Mouse (Mus musculus) kidney, postnatal 0 days (tissue): ENCODE results near the gene Ciita. TPM values are rescaled to one million over a fixed set of nuclear protein-coding genes. Genes with fewer than 3 reads are reported as not detected.

ENCODE experiments used
- ATAC-seq: fragments of 200-750 bp; cut with Nextera tagmentation; replicated peaks from 2 replicates; pipeline ENCODE4 v1.8.0; 2017; ENCODE audit warnings: low read depth, moderate number of reproducible peaks, moderate TSS enrichment, moderate library complexity; ENCODE audit not compliant: low FRiP score
- DNase-seq: peaks from one replicate; pipeline ENCODE4 v3.0.0-alpha.2; 2016; ENCODE audit warnings: low spot score
- H3K27ac ChIP-seq: fragments of 300-500 bp; sonication (generic); 2 replicates; pipeline ENCODE4 v1.5.1; 2014; ENCODE audit warnings: mild to moderate bottlenecking
- H3K27me3 ChIP-seq: fragments of 300-500 bp; sonication (generic); 2 replicates; pipeline ENCODE4 v1.6.1; 2014; ENCODE audit warnings: low read length, mixed read lengths; ENCODE audit not compliant: insufficient read depth
- H3K36me3 ChIP-seq: fragments of 300-500 bp; sonication (generic); 2 replicates; pipeline ENCODE4 v1.6.1; 2014; ENCODE audit warnings: low read length, mixed read lengths; ENCODE audit not compliant: insufficient read depth
- H3K4me1 ChIP-seq: fragments of 300-500 bp; sonication (generic); replicated peaks from 2 replicates; pipeline ENCODE4 v1.6.1; 2014; ENCODE audit warnings: antibody characterized with exemption, low read length, mixed read lengths; ENCODE audit not compliant: insufficient read depth
- H3K4me2 ChIP-seq: fragments of 300-500 bp; sonication (generic); 2 replicates; pipeline ENCODE4 v1.6.1; 2014; ENCODE audit warnings: mild to moderate bottlenecking, low read length, moderate library complexity, mixed read lengths
- H3K4me3 ChIP-seq: fragments of 300-500 bp; sonication (generic); replicated peaks from 2 replicates; pipeline ENCODE4 v1.5.1; 2014; ENCODE audit warnings: low read depth, low read length
- H3K9ac ChIP-seq: fragments of 300-500 bp; sonication (generic); 2 replicates; pipeline ENCODE4 v1.6.1; 2014; ENCODE audit warnings: low read depth, low read length
- H3K9me3 ChIP-seq: fragments of 300-500 bp; sonication (generic); replicated peaks from 2 replicates; pipeline ENCODE4 v1.6.1; 2016; ENCODE audit warnings: low read length, inconsistent platforms, mixed read lengths
- CTCF ChIP-seq: IDR thresholded peaks from 2 replicates; pipeline ENCODE4 v1.5.1; 2016; ENCODE audit warnings: antibody characterized with exemption, low read depth, mild to moderate bottlenecking, moderate library complexity
- WGBS: fragments of 180-500 bp; shearing (Covaris S2); extraction: QIAGEN DNeasy Blood & Tissue Kit; methylation state at CpG from one replicate; pipeline ENCODE4 v1.1.7; 2014; 5-methylcytosine and 5-hydroxymethylcytosine counted together
- polyA plus RNA-seq: library from polyadenylated mRNA; unstranded; fragments of >200 nt; fragmentation: Nextera tagmentation; extraction: Ambion mirVana; gene quantifications from 2 replicates; pipeline ENCODE4 v1.2.1, GENCODE M21; 2015

Gene Ciita
- polyA plus RNA-seq, 1 experiment from 2014 or later: 0.95 TPM

GRCm38 (mm10) chr16:10525610-10525980 lies 45.7 kb downstream of the Ciita start:
- Histone ChIP-seq H3K36me3 (0 out of 2 replicates have a peak, but pooled peaks cover 4% of the 10 kb centered on the region), H3K4me3 (no peak overlapping the region), H3K27ac (no peak overlapping the region), H3K4me2 (no peak overlapping the region), H3K9ac (no peak overlapping the region), H3K27me3 (no peaks in the 10 kb centered on the region), H3K9me3 (no peaks in the 10 kb centered on the region), H3K4me1 (no peaks in the 10 kb centered on the region)
- DNase-seq: no peak
- 57% methylated on average over 2 of the region's 2 CpGs for WGBS
- TF ChIP-seq CTCF: no peak
- ATAC-seq: no peak

DNA sequence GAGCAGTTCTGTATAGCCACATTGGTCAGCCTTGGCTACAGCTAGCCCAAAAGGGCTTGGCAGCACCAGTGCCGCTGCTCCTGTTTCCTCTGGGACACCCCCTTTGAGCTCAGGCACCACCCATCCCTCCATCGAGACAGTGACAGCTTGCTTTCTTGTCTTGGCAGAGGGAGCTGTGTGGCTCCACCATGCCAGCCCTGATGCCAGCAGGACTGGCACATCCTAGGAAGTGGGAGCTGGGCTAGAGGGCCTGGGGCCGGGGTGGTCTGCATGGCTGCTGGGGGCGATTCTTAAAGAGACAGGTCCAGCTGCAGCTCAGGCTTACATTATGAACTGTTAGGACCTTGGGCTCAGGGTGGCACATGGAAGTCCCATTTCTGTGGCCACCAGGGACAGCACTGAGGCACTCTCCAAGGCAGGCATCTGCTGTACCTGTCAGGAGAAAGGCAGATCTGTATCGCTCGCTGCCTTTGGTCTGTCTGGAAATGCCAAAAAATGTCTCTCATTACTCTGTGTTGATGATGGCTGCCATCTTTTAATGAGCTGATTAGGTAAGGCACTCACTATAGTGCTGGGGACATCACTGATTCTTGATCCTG lies 47.3 kb downstream of the Ciita start:
- H3K27ac ChIP-seq: no peak overlapping the region
- DNase-seq: no peak
- no peaks in the 10 kb centered on the region for H3K4me1 ChIP-seq
- ATAC-seq: no peak; the same call in 1 of the 2 replicates
- H3K36me3 ChIP-seq: 0 out of 2 replicates have a peak, but pooled peaks cover 7% of the 10 kb centered on the region
- WGBS: 81% methylated on average over 6 of the region's 6 CpGs
- H3K9ac ChIP-seq: no peak overlapping the region
- peak; percentile 16; the same call in 1 of the 2 replicates for TF ChIP-seq CTCF
- H3K4me2 ChIP-seq: no peak overlapping the region
- H3K4me3 ChIP-seq: no peak overlapping the region
- no peaks in the 10 kb centered on the region for H3K9me3 ChIP-seq
- H3K27me3 ChIP-seq: no peaks in the 10 kb centered on the region

DNA sequence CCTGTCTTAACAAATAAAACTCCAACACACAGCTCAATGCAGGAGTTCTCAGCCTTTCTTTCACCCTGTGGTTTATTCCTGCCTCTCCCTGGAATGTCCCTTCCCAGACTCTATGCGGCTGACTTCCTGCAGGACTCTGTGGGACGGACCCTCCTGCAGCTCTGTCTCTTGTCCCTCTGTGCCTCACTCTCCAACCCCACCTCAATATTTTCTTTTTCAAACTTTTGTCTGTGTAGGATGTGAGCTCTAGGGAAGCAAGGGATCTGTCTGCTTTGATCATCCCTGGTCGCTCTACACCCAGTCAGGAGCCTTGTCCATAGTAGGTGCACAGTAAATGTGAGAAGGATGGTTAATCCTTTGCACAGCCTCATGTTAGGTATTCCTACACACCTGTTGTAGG lies 48.5 kb downstream of the Ciita start:
- ATAC-seq: no peak
- H3K27me3 ChIP-seq: no peaks in the 10 kb centered on the region
- no peak overlapping the region for H3K4me2 ChIP-seq
- 77% methylated on average over 3 of the region's 3 CpGs for WGBS
- H3K9me3 ChIP-seq: no peaks in the 10 kb centered on the region
- H3K27ac ChIP-seq: no peak overlapping the region
- H3K36me3 ChIP-seq: 0 out of 2 replicates have a peak, but pooled peaks cover 7% of the 10 kb centered on the region
- TF ChIP-seq CTCF: no peak
- H3K9ac ChIP-seq: no peak overlapping the region
- no peak overlapping the region for H3K4me3 ChIP-seq
- DNase-seq: no peak
- H3K4me1 ChIP-seq: no peaks in the 10 kb centered on the region

- ATAC-seq: no peak
- WGBS: 77% methylated on average over 4 of the region's 4 CpGs
- H3K36me3 ChIP-seq: 0 out of 2 replicates have a peak, but pooled peaks cover 7% of the 10 kb centered on the region
- H3K27ac ChIP-seq: no peak overlapping the region
- H3K4me2 ChIP-seq: no peak overlapping the region
- H3K4me1 ChIP-seq: no peaks in the 10 kb centered on the region
- DNase-seq: no peak
- no peak for TF ChIP-seq CTCF
- no peak overlapping the region for H3K9ac ChIP-seq
- H3K27me3 ChIP-seq: no peaks in the 10 kb centered on the region
- H3K4me3 ChIP-seq: no peak overlapping the region
- no peaks in the 10 kb centered on the region for H3K9me3 ChIP-seq
Measured at GRCm38 (mm10) chr16:10530179-10530578, 50.3 kb downstream of the Ciita start.

- H3K27me3 ChIP-seq: no peaks in the 10 kb centered on the region
- no peak overlapping the region for H3K9ac ChIP-seq
- 96% methylated on average over 4 of the region's 4 CpGs for WGBS
- no peak overlapping the region for H3K4me2 ChIP-seq
- DNase-seq (no peak), ATAC-seq (no peak)
- no peak overlapping the region for H3K4me3 ChIP-seq
- TF ChIP-seq CTCF: no peak
- no peak overlapping the region for H3K27ac ChIP-seq
- H3K9me3 ChIP-seq: no peaks in the 10 kb centered on the region
- no peaks in the 10 kb centered on the region for H3K4me1 ChIP-seq
- 0 out of 2 replicates have a peak, but pooled peaks cover 7% of the 10 kb centered on the region for H3K36me3 ChIP-seq
Measured at GRCm38 (mm10) chr16:10533781-10534180, 53.9 kb downstream of the Ciita start.

GRCm38 (mm10) chr16:10534567-10534966 lies 54.7 kb downstream of the Ciita start:
- Histone ChIP-seq H3K9ac (no peak overlapping the region), H3K27me3 (no peaks in the 10 kb centered on the region), H3K9me3 (no peaks in the 10 kb centered on the region), H3K4me1 (no peaks in the 10 kb centered on the region), H3K4me2 (no peak overlapping the region), H3K27ac (no peak overlapping the region), H3K4me3 (no peak overlapping the region), H3K36me3 (0 out of 2 replicates have a peak, but pooled peaks cover 7% of the 10 kb centered on the region)
- ATAC-seq: no peak
- TF ChIP-seq CTCF: no peak
- WGBS: 68% methylated on average over 7 of the region's 7 CpGs
- no peak for DNase-seq
